Mouse (Mus musculus) adrenal gland, adult 18-20 months (tissue): ENCODE measurements around the gene Fgfr2. TPM values are rescaled to one million over a fixed set of nuclear protein-coding genes. Genes with fewer than 3 reads are reported as not detected.

Experiments used
- DNase-seq, 2 experiments: peaks; one replicate each; pipeline ENCODE4 v3.0.0; 2021 to 2022; ENCODE audit warnings: low spot score in 2 of 2
- total RNA-seq, 2 experiments: library from RNA; stranded (reverse); gene quantifications; 1 replicate in 1 of 2; 2 replicates in 1 of 2; pipeline ENCODE4 v1.2.3; 2021

Gene Fgfr2
- total RNA-seq, 2 experiments from 2014 or later = 294 to 308 TPM

DNA sequence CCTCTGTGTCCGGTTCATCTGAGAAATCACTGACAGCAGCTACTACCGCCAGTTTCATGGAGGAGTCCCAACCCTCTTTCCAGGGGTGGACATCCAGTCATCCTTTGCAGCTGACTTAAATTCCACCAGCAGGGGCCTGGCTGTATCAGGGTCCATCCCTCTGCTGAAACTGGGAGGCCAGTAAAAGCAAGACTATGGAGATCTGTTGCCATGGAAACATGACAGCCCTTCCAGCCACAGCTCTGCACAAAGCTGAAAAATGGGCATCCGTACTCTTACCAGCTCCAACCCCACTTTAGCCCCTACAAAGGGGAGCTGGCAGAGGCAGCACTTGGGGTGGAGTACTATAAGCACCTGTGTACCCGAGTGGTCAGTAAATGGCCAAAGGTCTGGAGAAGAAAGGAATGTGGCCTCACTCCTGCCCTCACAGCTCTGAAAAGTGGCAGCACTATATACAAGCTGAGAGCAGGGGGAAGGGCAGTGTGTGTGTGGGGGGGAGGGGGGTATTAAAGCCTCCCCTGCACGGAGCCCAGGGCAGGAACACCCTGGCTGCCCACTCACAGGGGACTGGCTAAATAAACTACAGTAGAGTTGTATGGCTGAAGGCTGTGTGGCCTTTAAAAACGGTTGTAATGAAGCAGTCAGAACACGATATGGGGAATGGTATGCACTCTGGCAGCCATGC, 341.9 kb downstream of the Fgfr2 start:
- DNase-seq = no peak

DNA sequence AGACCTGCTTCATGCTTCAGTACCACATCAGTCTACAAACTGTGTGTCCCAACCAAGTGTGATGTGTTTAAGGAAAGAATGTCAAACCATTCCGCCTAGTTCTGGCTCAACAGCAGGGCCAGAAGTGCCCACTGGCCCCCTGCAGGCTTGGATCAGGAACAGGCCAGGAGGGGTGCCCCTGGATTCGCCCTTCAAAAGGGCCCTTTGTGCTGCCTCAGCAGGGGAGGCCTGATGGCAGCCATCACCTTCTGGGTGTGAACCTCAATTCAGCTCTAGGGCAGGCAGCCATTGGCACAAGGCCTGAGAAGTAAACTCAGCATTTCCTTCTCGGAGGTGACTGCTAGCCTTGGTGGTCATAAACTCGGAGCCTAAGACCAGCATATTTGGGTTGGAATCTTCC, 342.5 kb downstream of the Fgfr2 start:
- DNase-seq = no peak

DNA sequence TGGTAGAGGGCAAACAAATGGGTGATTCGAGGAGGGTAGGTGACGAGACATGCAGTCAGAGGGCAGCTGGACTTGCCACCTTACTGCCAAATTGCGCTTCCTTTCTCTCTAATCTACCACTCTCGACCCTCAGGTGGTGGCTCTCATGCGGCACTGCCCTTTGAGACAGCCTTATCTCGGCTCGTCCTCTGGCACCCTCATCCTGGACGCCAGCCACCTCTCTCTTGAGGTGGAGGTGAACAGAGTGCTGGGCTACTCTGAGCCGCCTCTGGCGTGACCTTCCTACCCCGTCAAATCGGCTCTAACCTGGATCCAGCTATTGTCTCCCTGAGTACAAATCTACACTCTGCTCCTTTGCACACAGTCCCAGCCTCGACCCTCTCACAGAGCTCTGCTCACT, 344.5 kb downstream of the Fgfr2 start:
- DNase-seq = no peak

DNA sequence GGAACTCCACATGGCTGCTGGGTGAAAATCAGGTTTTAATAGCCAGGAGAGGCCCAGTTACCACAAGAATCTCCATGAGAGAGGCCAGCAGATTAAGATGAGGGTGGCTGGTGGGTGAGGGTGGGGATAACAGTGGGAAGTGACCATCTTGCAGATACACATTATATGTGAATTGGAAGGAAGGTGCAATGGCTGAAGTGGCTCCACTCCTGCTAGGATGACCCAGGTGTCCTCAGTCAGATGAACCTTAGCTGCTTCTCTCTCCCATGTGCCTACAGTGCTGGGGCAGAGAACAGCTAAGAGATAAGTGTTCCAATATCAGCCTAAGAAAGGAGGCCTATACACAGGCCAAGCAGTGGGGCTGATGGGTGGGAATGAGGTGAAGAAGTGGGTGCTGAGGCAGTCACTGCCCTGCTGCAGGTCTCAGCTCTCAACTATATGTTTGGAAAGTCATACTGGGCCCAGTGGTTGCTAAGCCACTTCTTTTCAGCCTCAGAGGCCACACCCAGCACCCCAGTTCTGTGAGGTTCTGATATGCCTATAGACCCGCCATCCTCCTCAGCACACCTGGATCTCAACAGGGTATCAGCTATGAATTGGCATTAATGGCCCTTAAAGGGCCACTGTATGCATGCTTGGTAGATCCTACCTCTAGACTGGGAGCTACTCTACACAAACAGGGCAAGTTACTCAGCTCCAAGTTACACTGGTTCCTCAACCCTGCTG, 345.3 kb downstream of the Fgfr2 start:
- no peak for DNase-seq

DNA sequence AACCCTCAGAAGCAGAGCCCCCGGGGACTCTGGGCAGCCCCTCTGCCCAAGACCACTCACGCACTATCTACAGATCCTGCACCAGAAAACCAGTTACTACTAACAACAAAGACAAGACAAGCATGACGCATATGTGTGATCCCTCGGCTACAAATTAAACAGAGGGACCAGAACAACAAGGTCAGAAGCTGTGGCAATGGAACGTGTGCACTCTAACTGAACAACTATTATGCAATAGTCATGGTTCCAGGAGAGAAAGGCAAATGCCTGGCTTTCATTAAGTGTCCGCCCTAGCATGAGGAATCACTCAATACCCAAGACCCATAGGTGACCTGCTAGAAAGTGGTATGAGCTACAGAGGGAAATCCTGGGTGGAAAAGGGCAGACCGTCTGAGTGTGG, 346.0 kb downstream of the Fgfr2 start:
- DNase-seq = no peak

DNA sequence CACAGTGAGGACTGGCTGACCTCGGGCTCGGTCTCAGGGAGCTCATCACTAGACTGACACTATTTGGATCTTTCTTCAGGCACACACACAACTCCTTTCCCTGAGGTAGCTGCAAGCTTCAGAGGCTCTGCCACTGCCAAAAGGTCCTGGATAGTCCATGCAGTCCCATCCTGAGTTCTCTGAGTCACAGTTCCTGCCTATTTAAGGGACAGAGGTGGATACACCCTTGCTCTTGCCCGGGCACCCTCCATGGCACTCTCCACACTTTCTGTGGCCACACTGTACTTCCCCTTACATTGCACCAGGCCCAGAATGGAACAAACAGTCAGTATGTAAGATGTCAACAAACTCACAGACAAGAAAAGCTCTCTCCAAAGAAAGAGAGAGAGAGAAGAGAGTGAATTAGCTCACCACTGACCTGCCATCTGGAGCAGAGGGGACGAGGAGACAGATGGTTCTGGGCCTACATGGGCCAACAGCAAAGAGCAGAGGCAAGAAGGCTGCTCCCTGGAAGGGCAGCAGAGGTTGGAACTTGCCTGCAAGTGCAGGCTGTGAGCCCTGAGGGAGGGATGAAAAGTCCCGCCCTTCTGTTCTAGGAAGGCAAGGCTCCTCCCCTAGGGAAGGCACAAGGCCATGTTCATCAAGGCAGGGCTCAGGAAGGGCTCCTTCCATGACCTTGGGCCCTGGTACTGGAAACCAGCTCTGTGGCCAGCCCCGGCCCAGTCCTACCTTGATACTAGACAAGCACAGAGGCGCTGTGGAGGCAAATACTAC, 346.6 kb downstream of the Fgfr2 start:
- DNase-seq = peak; percentile 46 to 76

DNA sequence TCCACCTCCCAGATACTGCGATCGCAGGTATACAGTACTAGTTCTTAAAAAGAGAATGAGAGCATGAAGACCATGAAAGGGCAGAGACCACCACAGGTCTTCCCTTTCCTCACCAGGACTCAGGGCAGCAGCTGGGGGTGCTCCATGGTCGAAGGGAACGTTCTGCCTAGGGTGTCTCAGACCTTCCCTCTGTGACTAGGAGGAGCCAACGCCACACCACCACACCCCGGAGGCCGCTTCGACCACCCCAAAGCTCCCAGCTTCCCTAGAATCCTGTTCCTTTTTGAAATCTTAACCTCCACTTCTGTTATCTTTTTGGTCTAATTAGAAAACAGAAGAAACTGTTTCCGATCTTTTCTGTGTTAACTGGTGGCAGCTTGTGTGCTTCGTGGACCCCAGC, 347.2 kb downstream of the Fgfr2 start:
- DNase-seq = no peak

DNA sequence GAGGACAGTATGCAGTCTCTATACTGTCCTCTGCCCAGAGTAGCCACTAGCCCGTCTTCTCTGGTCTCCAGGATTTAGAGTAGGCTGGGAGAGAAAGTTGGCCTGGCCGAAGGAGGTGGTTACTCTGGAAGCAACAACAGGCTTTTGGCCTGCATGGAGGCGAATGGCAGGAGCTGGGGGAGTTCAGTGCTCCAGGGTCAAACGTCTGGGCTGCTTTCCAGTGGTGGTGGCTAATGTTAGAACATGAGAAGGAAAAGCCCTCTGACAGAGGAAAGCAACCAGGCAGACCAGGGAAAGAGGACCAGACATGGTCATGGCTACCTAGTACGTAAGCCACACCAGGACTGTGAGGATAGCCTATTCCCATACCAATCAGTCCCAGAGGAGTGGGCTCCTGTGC, 347.8 kb downstream of the Fgfr2 start:
- DNase-seq = peak in 1 of 2 experiments; percentile 63

DNA sequence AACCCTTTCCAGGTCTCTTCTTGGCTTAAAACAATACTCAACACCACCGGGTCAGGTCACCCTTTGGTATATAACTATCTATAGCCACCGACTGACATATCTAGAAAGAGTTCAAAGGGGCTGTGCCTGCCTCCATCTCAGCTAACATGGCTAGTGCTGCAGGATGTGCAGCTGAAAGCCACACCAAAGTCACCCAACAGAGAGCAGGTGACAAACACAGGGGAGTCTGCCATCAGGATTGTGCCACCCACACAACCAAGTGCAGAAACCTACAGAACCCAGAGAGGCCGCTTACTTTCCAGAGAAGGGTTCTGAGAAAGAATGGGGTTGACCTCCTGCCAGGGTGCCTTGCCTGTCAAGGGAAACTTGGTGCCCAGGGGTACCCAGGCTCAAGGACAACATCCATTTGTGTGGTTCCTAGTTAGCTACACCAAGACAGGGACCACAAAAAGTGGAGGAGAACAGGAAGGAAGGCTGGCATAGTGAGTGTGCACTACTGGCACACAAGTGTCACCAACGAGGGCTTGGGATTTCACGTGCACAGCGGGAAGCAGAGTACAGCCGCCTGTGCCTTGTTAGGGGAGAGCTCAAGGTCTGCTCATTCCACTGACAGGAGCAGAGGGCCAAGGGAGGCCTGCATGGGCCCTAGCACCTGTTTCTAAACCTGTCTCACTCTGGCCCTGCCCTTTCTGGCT, 350.0 kb downstream of the Fgfr2 start:
- no peak for DNase-seq

DNA sequence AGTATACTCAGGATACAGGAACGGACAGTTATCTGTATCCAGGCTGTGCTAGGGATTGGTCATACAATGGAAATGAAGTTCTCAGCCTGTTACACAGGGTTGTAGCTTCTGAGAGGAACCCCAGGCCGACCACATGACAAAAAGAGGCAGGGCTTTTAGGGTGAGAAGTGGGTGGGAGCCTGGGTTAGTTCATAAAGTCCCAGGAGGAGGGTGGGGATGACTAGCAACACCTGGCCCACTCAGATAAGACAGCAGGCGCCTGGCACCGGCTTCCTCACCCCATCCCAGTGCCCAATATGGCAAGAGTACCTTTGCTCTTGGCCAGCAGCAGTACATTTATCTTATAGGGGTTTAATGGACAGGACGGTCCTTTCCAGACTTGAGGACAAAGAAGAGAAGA, 350.7 kb downstream of the Fgfr2 start:
- DNase-seq = no peak

DNA sequence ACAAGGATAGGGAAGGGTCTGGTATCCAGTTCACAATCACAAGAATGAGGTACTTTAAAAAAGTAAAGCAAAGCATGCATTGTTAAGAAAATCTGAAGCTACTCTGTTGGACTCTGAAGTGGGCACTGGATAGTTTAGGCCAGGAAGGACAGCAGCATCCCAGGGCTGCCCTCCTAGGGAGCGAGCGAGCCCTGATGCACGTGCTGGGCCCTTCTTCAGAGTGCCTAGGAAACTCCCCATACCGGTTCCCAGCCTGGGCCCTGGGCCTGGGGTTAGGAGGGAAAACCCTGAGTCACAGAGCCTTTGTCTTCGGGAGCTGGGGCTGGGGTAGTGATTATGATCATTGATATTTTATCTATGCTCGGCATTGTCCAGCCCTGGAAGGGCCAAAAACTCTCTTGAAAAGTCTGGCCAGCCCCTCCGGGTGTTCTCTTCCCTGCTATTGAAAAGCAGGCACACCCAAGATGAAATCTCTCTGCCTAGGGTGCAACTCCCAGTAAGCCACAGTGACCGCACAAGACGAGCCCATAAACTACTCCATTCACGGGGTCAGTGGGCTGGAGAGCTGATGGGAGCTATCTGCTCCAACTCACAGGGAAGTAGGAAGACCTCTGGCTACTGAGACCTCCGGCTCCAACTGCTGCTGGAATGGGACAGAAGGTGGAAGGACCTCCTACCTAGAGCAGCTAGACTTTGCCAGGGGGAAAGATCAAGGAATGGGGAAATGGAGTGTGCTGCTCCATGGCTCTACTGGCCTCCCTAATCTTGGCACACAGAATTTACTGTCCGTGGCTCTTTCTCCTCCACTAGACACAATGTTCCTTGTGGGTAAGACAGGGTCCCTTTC, 354.4 kb downstream of the Fgfr2 start:
- no peak for DNase-seq

DNA sequence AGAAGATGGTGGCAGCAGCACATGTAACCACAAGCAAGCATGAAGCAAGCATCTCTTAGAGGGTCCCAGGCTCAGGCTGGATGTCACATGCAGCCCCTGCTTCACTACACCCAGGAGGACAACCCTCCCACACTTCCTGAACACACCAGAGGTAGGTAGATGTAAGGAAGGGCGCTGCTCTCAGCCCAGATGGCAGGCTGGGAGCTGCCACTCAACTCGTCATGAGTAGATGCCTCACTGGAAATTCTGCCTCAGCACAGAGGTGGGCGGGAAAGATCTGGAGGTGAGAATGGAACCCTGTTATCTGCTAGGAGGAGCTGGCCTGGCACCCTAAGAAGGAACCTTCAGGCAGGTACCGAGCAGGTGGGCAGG, 355.2 kb downstream of the Fgfr2 start:
- DNase-seq = no peak

DNA sequence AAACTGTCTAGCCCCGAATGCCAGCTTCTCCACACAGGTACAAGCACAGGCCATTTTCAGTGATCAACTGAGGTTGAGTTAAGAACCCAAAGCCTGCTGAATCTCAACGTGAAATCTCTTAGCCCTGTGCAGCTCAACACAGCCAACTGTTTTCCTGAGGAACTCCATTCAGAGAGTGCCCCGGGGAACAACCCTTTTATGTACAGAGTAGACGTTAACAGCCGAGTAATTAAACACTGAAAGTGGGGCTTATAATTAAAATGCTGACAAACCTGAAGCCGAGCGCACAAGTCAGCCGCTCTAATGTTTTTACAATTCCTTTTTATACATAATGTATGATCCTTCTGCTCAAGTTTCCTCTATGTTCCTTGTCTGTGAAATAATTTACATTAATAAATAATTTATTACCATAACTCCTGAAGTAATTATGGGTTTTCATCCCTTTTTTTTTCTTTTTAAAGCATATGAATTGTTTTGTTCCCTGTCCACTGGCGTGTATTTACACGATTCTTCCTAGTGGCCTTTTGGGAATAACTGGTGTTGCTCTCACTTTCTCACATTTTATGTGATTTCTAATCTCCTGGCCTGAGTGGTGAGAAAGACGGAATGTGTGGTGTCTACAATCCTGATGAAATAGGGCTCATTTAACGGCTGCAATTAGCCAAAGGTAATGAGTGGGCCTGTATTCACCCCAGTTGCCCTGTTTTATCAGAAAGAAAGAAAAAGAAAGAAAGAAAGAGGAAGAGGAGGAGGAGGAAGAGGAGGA, 355.7 kb downstream of the Fgfr2 start:
- no peak for DNase-seq

DNA sequence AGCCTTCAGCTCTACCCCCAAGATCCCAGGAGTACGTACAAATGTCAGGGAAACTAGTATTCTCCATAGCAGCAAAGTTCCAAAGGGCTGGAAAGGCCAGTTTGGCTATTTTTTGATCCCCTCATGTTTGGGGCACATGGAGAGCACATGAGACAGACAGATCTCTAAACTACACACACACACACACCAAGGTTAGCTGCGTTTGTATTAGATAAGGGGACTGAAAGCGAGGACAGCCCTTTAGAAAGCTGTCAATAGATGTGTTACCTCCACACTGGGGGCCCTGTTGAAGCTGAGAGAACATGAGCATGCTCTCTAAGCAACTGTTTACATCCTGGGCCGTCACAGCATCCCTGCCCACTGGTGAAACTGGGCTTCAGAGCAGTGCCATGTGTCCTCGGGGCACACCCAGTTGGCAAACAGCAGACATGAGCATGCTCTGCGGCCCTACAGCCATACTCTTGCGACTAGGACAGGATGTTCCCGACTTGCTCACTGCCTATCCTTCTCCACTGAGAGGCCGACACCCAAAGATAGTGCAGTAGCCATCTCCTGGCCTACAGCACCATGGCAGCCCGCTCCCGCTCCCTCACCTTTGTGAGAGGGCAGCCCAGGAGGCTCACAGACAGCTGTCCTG, 356.8 kb downstream of the Fgfr2 start:
- DNase-seq = no peak

DNA sequence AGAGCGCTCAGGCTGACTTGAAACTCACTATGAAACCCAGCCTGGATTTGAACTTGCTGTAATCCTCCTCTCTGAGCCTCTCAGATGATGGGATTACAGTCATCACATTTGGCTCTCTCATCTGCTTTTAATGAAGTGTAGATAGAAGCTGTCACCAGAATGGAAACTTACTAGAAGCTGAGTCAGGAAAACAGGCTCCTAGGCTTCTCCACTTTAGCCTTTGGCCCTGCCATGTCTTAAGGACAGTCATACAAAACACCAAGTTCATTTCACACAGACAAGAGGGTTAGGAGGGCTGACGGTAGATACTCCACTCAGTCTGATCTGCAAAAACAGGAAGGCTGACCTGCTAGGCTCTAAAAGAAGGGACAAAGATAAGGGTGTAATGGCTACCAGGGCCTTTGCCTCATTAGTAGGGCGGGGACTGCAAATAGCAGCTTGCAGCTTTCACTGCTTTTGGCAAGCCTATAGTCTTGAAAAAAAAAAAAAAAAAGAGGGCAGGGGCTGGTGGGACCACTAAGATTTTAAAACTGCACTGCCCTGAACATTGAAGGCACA, 357.4 kb downstream of the Fgfr2 start:
- DNase-seq = no peak

DNA sequence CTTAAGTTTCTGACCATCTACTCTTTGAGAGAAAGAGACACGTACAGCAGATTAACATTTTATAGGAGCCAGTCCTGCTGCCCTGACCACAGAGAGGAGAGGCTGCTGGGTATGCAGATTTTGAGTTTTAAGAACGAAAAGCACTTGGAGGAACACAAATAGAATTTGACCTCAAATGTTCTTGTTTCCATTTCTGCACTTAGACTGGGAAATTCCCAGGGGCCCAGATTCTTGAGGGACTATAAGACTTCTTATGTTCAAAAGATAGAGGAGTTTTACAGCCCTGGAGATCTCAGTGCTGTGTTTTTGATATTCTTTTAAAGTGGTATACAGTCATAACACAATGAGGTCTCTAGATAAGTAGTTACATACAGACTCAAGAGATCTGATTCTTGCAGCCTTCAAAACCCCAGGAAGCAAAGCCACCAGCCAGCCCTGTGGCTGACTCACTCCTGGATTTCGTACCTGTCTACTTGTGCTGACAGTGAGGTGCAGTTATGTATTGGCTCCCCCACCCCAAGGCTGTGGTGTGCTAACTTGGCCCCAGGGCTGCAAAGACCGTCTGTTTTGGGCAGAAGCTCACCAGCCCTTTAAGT, 358.2 kb downstream of the Fgfr2 start:
- no peak for DNase-seq

DNA sequence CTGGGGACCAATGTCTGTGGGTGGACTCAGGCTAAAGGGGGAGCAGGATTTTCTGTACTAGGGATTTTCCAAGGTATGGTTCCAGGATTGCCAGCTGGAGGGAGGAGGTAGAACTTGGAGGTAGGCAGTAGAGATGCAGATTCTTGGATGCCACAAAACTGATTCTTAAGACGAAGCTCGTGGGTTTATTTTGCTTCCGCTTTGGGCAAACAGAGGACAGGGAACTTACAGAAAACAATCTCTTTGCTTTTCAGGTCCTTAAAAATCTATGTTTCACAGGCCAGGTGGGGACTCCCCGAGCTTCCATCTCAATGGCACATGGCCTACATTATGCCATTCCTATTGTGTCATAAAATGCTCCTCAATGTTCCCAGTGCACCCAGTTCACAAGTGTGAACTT, 358.8 kb downstream of the Fgfr2 start:
- no peak for DNase-seq

DNA sequence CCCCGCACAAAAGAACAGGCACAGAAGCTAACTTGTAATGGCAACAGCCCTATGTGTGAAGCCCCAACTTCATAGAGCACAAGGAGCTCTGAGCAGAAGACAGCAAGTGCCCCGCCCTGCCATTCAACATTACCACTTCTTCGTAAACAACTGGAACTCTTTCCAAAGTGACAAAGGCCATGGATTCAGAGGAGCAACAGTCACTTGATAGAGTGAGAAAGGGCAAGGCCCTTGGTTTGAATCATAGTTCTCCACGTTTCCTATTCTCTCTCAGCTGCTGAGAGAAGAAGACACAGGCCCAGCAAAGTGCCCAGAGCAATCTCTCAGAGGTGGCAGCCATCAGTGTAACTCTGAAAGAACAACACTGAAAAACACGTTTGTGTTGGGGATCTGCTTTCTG, 359.2 kb downstream of the Fgfr2 start:
- DNase-seq = no peak

DNA sequence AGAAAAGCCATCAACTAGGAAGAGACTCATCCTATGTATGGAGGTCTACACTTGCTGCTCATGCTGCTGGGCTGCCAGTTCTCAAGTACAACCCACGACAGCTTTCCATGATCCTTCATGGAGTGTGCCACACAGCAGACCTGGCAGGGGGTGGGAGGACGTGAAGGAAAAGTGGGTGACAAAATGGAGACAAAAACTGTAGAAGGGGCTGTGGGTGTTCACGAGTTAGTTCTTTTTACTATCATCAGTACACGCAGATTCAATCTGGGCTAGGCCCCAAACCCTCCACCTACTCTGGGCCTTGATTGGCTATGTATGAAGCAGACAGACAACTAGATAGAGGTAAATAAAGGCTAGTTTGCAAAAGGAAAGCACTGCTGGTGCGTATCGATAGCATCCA, 359.8 kb downstream of the Fgfr2 start:
- no peak for DNase-seq
